Mouse (Mus musculus) intestine, postnatal 0 days (tissue): Measurements from ENCODE around the gene Fam196b. TPM values are rescaled to one million over a fixed set of nuclear protein-coding genes. Genes with fewer than 3 reads are reported as not detected.

Experiments
- ATAC-seq: fragments of 200-750 bp; cut with Nextera tagmentation; 2 replicates; pipeline ENCODE4 v1.8.0; 2017; ENCODE audit warnings: mild to moderate bottlenecking, moderate TSS enrichment, moderate library complexity
- H3K27ac ChIP-seq: fragments of 300-500 bp; sonication (generic); 2 replicates; pipeline ENCODE4 v1.5.1; 2014; ENCODE audit warnings: mild to moderate bottlenecking, low read depth, low read length, moderate library complexity
- H3K27me3 ChIP-seq: fragments of 300-500 bp; sonication (generic); replicated peaks from 2 replicates; pipeline ENCODE4 v1.6.1; 2014; ENCODE audit warnings: low read length, mixed read lengths; ENCODE audit not compliant: control insufficient read depth, insufficient read depth
- H3K36me3 ChIP-seq: fragments of 300-500 bp; sonication (generic); 2 replicates; pipeline ENCODE4 v1.6.1; 2014; ENCODE audit warnings: mild to moderate bottlenecking, moderate library complexity; ENCODE audit not compliant: control insufficient read depth, insufficient read depth
- H3K4me1 ChIP-seq: fragments of 300-500 bp; sonication (generic); replicated peaks from 2 replicates; pipeline ENCODE4 v1.6.1; 2014; ENCODE audit warnings: antibody characterized with exemption, low read length, mixed read lengths; ENCODE audit not compliant: control insufficient read depth, insufficient read depth
- H3K4me2 ChIP-seq: fragments of 300-500 bp; sonication (generic); replicated peaks from 2 replicates; pipeline ENCODE4 v1.6.1; 2014; ENCODE audit warnings: low read depth, mild to moderate bottlenecking, moderate library complexity
- H3K4me3 ChIP-seq: fragments of 300-500 bp; sonication (generic); 2 replicates; pipeline ENCODE4 v1.5.1; 2014; ENCODE audit warnings: low read depth, low read length
- H3K9ac ChIP-seq: fragments of 300-500 bp; sonication (generic); 2 replicates; pipeline ENCODE4 v1.6.1; 2014; ENCODE audit warnings: mild to moderate bottlenecking, low read depth, low read length
- H3K9me3 ChIP-seq: fragments of 300-500 bp; sonication (generic); 2 replicates; pipeline ENCODE4 v1.6.1; 2016; ENCODE audit warnings: mixed run types; ENCODE audit not compliant: control insufficient read depth
- CTCF ChIP-seq: sonication (generic); IDR thresholded peaks from 2 replicates; pipeline ENCODE4 v1.5.1; 2016; ENCODE audit warnings: low read depth, mild to moderate bottlenecking, control low read depth, antibody characterized with exemption, moderate library complexity
- WGBS: fragments of 180-500 bp; shearing (Covaris S2); extraction: QIAGEN DNeasy Blood & Tissue Kit; methylation state at CpG from one replicate; pipeline ENCODE4 v1.1.7; 2014; 5-methylcytosine and 5-hydroxymethylcytosine counted together
- polyA plus RNA-seq: library from polyadenylated mRNA; unstranded; fragments of >200 nt; fragmentation: Nextera tagmentation; extraction: Ambion mirVana; gene quantifications from 2 replicates; pipeline ENCODE4 v1.2.1, GENCODE M21; 2015

The Fam196b gene
- polyA plus RNA-seq, 1 experiment from 2014 or later = 0.07 TPM

- no peaks in the 10 kb centered on the region for H3K4me1 ChIP-seq
- H3K4me3 ChIP-seq = no peak overlapping the region
- WGBS = 50% methylated on average over 4 of the region's 4 CpGs
- H3K36me3 ChIP-seq = no peaks in the 10 kb centered on the region
- no peaks in the 10 kb centered on the region for H3K27me3 ChIP-seq
- no peak overlapping the region for H3K27ac ChIP-seq
- ATAC-seq = no peak
- no peak overlapping the region for H3K4me2 ChIP-seq
- no peak for TF ChIP-seq CTCF
- H3K9ac ChIP-seq = no peak overlapping the region
- H3K9me3 ChIP-seq = no peaks in the 10 kb centered on the region
Measured at GRCm38 (mm10) chr11:34430940-34431339, 116.3 kb downstream of the Fam196b start.

DNA sequence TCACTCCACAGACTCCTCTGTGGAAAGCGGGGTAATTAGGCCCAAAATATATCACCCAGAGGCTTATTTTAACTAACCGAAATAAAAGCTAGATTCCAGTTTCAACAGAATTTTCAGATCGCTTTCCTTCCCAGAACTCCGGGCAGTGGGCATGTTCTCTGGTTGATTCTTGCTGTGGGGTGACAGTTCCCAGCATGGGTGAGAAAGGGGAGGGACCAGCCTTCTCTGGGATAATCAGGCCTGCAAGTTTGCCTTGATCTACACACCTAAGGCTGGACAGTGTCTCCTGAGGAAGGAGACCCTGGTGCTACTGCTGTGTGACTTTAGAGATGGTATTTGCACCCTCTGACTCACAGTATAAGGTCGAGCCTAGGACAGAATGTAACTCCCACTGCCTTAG lies 116.7 kb downstream of the Fam196b start:
- Histone ChIP-seq H3K27ac (no peak overlapping the region), H3K9me3 (no peaks in the 10 kb centered on the region), H3K4me2 (no peak overlapping the region), H3K4me3 (no peak overlapping the region), H3K27me3 (no peaks in the 10 kb centered on the region), H3K9ac (no peak overlapping the region), H3K4me1 (no peaks in the 10 kb centered on the region), H3K36me3 (no peaks in the 10 kb centered on the region)
- 54% methylated on average over 5 of the region's 5 CpGs for WGBS
- no peak for ATAC-seq
- no peak for TF ChIP-seq CTCF

- Histone ChIP-seq H3K9me3 (no peaks in the 10 kb centered on the region), H3K4me3 (no peak overlapping the region), H3K4me1 (no peaks in the 10 kb centered on the region), H3K36me3 (no peaks in the 10 kb centered on the region), H3K9ac (no peak overlapping the region), H3K27ac (no peak overlapping the region), H3K27me3 (no peaks in the 10 kb centered on the region), H3K4me2 (no peak overlapping the region)
- no peak for TF ChIP-seq CTCF
- 74% methylated on average over 2 of the region's 2 CpGs for WGBS
- no peak for ATAC-seq
Measured at GRCm38 (mm10) chr11:34431978-34432377, 117.4 kb downstream of the Fam196b start.

DNA sequence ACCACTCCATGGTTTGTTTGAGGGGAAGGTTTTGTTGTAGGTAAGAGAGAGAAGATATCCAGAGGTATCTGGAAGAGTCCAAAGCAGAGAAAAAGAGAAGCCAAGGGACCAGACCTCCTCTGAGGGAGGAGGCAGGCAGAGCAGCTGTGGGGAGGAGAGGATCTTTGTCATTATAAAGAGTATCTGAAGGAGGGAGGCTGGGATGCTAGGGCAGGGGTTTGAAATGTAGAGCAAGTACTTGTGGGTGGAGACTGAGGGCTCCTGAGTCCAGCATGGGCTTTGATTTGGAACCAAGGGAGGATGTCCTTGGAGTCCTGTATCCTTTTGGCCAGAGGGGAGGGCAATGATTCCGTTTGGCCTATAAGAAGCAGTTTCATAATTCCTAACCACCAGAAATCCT lies 122.8 kb downstream of the Fam196b start:
- Histone ChIP-seq H3K4me2 (no peak overlapping the region), H3K9ac (no peak overlapping the region), H3K4me1 (no peaks in the 10 kb centered on the region), H3K27ac (no peak overlapping the region), H3K36me3 (no peaks in the 10 kb centered on the region), H3K27me3 (no peaks in the 10 kb centered on the region), H3K4me3 (no peak overlapping the region), H3K9me3 (no peaks in the 10 kb centered on the region)
- 92% methylated on average over 1 of the region's 1 CpGs for WGBS
- no peak for TF ChIP-seq CTCF
- no peak for ATAC-seq

DNA sequence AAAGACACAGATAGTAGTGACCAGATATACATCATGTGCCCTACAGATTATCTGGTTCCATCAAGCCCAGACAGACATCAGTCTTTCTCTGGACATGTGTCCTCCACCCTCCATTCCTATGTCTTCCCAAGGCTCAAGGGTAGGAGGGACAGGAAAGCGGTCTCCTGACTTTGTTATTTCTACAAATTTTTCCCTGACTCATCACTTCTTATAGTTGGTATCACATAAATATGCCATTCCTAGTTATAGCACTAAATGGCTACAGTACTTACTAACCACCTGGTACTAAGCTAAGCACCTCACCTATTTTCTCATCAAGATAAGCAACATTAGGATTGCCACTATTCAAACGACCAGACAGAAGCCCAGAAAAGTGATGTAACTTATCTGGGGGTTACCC lies 123.8 kb downstream of the Fam196b start:
- Histone ChIP-seq H3K4me2 (no peak overlapping the region), H3K27me3 (no peaks in the 10 kb centered on the region), H3K9me3 (no peaks in the 10 kb centered on the region), H3K36me3 (no peaks in the 10 kb centered on the region), H3K4me1 (no peaks in the 10 kb centered on the region), H3K27ac (no peak overlapping the region), H3K4me3 (no peak overlapping the region), H3K9ac (no peak overlapping the region)
- WGBS = 55% methylated on average over 2 of the region's 2 CpGs
- no peak for ATAC-seq
- TF ChIP-seq CTCF = no peak

DNA sequence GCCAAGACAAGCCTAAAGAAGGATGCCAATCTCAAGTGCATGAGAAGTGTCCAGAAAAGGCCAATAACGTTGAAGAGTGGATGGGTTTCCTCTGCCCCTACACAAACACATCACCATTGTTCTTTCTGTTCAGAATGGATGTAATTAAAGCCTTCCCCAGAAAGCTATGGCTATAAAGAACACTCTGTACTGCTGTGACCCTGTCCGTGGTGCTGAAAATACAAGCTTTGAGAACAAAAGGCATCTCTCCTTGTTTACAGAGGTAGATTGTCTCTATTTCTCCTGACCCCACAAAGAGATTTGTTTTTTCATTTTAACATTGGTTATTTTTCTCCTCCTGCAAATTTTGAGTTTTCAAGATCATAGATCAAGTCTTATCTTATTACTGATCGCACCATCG lies 133.3 kb downstream of the Fam196b start:
- TF ChIP-seq CTCF = no peak
- WGBS = 42% methylated on average over 4 of the region's 4 CpGs
- ATAC-seq = no peak
- no peaks in the 10 kb centered on the region for H3K9me3 ChIP-seq
- no peak overlapping the region for H3K4me2 ChIP-seq
- H3K9ac ChIP-seq = no peak overlapping the region
- no peak overlapping the region for H3K27ac ChIP-seq
- H3K4me3 ChIP-seq = no peak overlapping the region
- no peaks in the 10 kb centered on the region for H3K4me1 ChIP-seq
- H3K27me3 ChIP-seq = no peaks in the 10 kb centered on the region
- no peaks in the 10 kb centered on the region for H3K36me3 ChIP-seq

- Histone ChIP-seq H3K4me1 (no peaks in the 10 kb centered on the region), H3K4me3 (no peak overlapping the region), H3K27ac (no peak overlapping the region), H3K4me2 (no peak overlapping the region), H3K36me3 (no peaks in the 10 kb centered on the region), H3K27me3 (no peaks in the 10 kb centered on the region), H3K9me3 (no peaks in the 10 kb centered on the region), H3K9ac (no peak overlapping the region)
- 93% methylated on average over 4 of the region's 4 CpGs for WGBS
- no peak for ATAC-seq
- TF ChIP-seq CTCF = no peak
Measured at GRCm38 (mm10) chr11:34449944-34450343, 135.3 kb downstream of the Fam196b start.
